Mouse (Mus musculus) telencephalon, adult 2 months (tissue): ENCODE measurements around the gene Adam11.

Experiments used
- DNase-seq: peaks from one replicate; pipeline ENCODE4 v3.0.0-alpha.2; 2011; ENCODE audit warnings: low read depth, low spot score

Gene Adam11

GRCm38 (mm10) chr11:102753591-102754324 lies 7.5 kb upstream of the Adam11 start:
- DNase-seq, result no peak

- DNase-seq, result no peak
Measured at GRCm38 (mm10) chr11:102754416-102754815, 6.8 kb upstream of the Adam11 start.

- no peak for DNase-seq
Measured at GRCm38 (mm10) chr11:102755391-102755790, 5.8 kb upstream of the Adam11 start.

GRCm38 (mm10) chr11:102758977-102759376 lies 2.3 kb upstream of the Adam11 start:
- no peak for DNase-seq

- no peak for DNase-seq
Measured at GRCm38 (mm10) chr11:102760805-102761308, 382 bp upstream of the Adam11 start.

GRCm38 (mm10) chr11:102762248-102762647 lies 1.0 kb downstream of the Adam11 start:
- no peak for DNase-seq

- no peak for DNase-seq
Measured at GRCm38 (mm10) chr11:102763009-102763767, 1.9 kb downstream of the Adam11 start.

GRCm38 (mm10) chr11:102765416-102765815 lies 4.2 kb downstream of the Adam11 start:
- no peak for DNase-seq

- DNase-seq, result no peak
Measured at GRCm38 (mm10) chr11:102767055-102767670, 5.9 kb downstream of the Adam11 start.

- DNase-seq, result no peak
Measured at GRCm38 (mm10) chr11:102769141-102769540, 7.9 kb downstream of the Adam11 start.

GRCm38 (mm10) chr11:102769993-102770661 lies 8.9 kb downstream of the Adam11 start:
- DNase-seq, result no peak

GRCm38 (mm10) chr11:102770662-102771435 lies 9.6 kb downstream of the Adam11 start:
- DNase-seq, result no peak

- no peak for DNase-seq
Measured at GRCm38 (mm10) chr11:102771916-102772714, 10.9 kb downstream of the Adam11 start.

- no peak for DNase-seq
Measured at GRCm38 (mm10) chr11:102772771-102773700, 11.8 kb downstream of the Adam11 start.

GRCm38 (mm10) chr11:102773713-102774611 lies 12.7 kb downstream of the Adam11 start:
- DNase-seq, result peak; percentile 58

- peak; percentile 65 for DNase-seq
Measured at GRCm38 (mm10) chr11:102774621-102775141, 13.4 kb downstream of the Adam11 start.

GRCm38 (mm10) chr11:102777598-102777997 lies 16.4 kb downstream of the Adam11 start:
- no peak for DNase-seq

- DNase-seq, result no peak
Measured at GRCm38 (mm10) chr11:102778165-102778564, 16.9 kb downstream of the Adam11 start.
